Mouse (Mus musculus) kidney, postnatal 4 days (tissue): ENCODE data around the gene Dnajb14.
"Not testable (repeated sequence)": the region's sequence is repeated elsewhere in the genome, so short reads cannot be mapped to it uniquely, and the experiment has no call there.

Experiments used
- DNase-seq, 2 experiments: peaks; one replicate each; pipeline ENCODE4 v3.0.0; 2021; ENCODE audit warnings: mixed read lengths in 2 of 2

The Dnajb14 gene

DNA sequence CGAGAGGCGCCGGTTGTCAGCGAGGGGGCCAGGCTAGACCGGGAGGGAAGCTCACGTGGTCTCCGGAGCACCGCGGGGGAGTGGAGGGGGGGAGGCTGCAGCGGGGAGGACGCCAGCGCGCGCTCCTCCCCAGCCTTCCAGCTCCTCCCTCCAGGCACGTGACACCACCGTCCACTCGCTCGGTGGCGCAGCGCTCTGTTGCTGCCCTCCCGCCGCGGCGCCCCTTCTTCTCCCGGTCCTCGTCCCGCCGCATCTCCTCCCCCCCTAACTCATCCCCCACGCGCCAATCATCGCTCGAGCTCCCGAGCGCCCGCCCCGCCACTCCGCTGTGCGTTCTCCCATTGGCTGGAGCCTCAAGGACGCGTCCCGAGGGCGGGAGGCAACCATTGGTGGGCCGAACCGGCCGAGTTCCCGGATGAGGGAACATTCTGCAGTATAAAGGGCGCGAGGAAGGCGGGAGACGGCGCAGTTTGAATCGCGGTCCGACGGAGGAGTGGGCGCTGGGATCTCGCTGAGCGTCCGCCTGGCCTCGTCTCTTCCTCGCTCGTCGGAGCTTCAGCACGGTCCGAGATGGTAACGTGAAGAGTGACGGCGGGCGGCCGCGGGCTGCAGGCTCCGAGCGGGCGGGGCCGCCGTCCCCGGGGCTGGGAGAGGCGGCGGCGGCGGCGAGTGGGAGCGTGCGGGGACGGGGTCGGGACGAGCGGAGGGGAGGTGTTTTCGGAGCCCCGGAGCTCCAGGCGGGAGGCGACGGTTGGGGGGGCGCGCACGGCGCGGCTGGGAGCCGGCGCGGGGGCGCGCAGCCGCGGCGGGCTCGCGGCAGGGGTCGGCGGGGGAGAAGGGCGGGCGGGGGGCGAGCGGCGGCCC is 3.1 kb upstream of the Dnajb14 start, which contains the start of gene H2afz:
H2afz (plus strand) TSS at position 364 of the 864 bp plus-strand sequence.
- DNase-seq: peak; percentile 98 to 99

DNA sequence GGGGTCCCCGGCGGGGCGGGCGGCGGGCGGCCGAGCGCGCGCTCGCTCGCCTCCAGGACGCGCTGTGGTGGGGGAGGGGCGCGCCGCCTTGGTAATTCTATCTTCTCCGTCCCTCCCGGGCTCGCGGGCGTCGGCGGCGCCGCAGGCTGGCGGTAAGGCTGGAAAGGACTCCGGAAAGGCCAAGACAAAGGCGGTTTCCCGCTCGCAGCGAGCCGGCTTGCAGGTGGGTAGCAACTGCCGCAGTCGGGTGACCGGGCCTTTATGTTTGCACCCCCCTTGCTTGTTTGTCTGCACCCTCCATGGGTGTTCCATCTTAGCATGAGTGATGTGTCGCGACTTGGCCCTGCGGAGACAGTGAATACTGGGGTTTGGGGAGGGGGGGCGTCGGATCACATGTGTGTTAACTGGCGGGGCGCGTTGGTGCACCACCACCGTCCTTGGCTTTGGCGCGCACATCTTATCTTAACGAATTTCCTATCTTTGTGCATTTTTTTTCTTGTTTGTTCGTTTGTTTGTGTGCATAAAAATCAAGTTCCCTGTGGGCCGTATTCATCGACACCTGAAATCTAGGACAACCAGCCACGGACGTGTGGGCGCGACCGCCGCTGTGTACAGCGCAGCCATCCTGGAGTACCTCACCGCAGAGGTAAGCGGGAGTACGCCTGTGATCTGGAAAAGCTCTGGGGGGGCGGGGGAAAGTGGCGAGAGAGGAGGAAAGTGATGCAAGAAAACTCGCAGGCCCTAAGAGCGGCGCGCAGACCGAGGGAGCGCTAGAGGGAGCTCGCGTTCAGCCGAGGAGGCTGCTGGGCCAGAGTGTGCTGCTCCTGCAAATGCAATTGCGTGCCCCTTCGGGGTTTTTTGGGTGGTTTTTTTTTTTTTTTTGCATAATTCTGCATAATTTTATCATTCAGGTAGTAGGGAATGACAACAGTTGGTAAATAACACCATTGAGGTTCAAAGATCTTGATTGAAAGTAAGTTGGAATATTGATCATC is 2.2 kb upstream of the Dnajb14 start:
- DNase-seq: peak; percentile 95

DNA sequence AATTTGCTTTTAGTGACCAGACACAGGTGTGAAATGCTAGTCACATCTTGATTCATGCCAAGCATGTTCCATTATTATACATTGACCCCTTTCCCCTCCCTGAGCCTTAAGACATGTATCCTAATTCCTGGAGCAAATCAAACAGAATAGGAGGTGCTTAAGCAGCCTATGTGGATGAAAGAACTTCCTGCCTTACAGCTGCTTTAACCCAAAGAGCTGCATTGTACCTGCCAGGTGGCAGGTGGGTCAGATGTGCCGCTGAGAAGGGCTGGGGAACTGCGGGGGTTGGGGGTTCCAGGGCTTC is 390 bp upstream of the Dnajb14 start:
- DNase-seq: no peak

DNA sequence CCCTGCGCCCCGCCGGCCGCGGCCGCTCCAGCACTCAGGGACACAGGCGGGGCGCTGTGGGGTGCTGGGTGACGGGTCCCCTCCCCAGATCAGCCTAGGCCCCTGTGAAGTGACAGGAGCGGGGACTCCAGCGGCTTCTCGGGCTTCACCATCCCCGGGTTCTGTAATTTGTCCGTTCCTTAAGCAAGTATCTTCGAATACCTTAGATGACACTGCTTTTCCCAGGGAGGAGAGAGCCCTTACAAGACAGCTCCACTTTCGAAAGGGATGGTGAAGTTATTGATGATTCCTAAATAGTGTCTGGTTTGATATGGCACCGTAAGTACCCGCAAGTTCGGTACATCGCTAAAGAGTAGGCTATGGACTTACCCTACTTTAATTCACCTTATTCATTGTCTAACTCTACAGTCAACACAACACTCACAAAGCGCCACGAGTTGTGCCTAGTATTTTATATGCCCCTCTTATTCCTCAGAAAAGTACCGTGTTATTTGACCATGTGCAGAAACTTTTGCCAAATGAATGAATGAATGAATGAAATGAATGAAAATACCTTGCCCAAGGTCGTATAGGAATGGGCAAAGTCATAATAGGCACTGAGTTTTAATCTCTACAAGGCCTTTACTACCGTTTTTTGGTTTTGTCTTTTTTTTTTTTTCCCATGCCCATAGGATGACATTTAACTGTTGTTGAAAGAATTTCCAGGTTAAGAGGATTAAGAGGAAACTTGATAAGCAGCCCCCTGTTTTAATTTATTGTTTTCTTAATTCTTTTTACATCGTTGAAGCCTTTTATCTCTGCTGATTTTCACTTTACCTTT is 829 bp downstream of the Dnajb14 start:
- DNase-seq: no peak

DNA sequence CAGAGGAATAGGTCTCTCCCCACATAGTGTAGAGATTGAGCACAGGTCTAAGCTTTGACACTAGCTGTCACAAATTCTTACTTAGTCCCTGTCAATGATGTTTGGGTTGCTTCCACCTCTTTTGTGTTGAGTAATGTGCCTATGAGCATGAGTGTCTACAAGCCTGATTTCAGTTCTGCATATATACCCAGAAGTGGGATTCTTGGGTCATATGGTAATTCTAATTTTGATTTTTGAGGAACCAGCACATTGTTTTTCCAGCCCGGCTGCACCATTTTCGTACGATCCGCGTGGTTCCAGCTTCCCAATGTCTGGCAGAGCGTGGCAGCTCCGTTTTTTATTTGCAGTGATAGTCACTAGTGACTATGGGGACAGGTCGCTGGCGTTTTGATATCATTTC is 1.9 kb downstream of the Dnajb14 start:
- no peak for DNase-seq

DNA sequence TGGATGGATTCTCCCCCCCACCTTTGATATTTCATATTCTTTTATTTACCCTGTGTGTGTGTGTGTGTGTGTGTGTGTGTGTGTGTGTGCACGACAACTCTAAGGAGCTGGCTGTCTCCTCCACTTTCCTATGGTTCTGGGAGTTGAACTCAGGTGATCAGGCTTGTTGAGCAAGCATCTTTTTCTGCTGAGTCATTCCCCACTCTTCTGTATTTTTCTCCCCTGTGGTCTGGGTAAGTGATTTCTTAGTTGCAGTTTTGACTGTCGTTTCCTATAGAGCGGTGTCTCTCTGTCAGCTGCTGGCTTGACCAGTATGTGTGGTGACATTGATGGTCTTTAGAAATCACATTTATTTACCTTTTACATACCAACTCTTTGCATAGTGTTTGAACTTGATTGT is 11.8 kb downstream of the Dnajb14 start:
- DNase-seq: no peak

DNA sequence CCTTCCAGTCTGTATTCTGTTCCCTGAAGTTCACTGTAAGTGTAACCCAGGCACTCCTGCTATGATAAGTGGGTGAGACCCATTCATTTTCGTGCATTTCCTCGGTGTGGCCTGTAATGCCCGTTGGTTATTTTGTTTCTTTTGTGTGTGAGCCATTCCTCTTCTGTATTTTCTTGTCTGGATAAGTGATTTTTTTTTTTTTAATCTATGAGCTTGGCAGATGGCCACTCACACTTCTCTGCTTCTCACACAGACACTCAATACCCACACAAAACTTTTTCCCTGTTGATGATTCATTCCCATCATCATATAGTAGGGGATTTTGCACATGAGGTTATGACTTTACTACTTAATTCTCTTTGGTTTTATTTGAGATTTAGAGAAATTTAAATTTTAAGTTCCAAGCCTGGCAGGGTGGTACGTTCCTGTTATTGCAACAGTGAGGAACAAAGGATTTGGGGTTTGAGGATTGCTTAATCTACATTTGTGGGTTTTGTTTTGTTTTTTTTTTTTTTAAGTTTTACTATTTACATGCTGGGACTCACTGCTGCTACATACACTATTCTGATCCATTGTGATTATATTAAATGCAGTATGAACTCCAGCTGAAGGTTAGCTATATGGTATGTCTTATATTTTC is 12.8 kb downstream of the Dnajb14 start:
- no peak for DNase-seq

DNA sequence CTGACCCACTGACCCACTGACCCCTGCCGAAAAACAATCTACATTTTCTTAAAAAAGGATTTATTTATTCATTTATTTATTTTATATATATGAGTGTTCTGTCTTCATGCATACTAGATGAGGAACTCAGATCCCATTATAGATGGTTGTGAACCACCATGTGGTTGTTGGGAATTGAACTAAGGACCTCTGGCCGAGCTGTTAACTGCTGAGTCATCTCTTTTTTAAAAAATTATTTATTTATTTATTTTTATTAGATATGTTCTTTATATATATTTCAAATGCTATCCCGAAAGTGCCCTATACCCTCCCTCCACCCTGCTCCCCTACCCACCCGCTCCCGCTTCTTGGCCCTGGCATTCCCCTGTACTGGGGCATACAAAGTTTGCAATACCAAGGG is 13.6 kb downstream of the Dnajb14 start:
- no peak for DNase-seq

DNA sequence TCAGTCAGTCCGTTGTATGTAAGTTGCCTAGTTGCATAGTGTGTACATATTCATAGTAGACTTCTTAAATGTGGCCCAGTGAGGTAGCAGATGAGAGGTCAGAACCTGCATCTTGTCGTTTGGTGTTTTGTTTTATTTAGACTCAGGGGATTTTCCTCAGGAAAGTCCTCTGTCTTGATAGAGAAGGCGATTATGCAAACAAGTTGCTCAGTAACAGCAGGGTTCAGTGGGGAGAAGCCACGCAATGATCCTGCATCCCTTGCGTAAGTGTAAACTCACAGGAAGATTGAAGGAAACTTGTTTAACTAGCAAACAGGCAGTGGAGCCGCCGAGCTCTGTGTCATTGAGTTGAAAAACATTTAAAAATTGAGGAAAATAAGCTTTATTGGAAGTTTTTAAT is 20.5 kb downstream of the Dnajb14 start:
- DNase-seq: no peak

DNA sequence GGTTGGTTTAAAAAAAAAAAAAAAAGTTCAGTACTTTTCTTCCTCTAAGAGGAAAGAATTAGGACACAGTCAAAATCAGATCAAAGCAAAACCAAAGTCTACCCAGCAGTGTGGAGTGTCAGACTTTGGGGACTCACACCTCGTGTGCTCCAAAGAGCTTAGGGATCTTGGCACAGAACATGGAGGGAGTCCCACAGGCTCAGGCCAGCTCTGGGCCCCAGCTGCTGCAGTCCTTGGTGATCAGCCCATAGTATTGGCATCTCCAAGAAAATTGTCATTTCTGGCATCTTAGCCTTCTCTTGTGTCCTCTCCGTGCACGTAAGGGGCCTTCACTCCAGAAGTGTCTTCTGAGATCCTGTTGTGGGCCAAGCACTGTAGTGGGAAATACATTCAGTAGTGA is 23.6 kb downstream of the Dnajb14 start:
- no peak for DNase-seq

DNA sequence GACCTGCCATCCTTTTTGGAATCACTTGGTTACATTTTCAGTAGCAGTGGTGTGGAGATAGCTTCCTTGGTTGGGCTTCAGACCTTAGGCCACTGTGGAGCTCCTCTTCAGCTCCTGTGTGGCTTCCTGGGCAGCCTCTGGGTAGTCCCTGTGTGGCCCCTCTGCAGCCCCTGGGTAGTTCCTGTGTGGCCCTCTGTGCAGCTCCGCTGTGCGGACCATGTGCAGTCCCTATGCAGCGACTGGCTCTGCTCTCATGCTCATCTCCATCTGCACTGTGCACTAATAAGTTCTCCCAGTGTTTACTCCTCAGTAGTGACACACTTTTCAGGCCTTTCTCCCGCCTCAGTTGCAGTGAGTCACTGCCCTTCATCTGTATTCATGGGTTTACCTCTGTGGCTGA is 24.6 kb downstream of the Dnajb14 start:
- no peak for DNase-seq

DNA sequence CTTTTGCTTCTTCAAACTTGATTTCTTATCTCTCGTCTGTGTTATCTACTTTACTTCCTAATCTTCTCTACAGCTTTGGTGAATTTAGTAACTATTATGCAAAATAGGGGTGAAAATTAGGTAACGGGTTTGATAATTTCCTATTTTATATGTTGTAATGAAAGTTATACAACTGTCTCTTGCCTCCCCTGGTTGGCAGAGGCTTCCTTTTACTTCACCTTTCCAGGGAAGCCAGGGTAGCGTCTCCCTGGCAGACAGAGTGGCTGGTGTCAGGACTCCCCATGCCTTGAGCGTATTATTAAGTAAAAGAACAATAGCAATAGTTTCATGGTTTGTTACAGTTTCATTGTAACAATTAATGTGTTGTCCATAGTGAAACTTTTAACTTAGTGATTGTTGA is 26.3 kb downstream of the Dnajb14 start:
- no peak for DNase-seq

DNA sequence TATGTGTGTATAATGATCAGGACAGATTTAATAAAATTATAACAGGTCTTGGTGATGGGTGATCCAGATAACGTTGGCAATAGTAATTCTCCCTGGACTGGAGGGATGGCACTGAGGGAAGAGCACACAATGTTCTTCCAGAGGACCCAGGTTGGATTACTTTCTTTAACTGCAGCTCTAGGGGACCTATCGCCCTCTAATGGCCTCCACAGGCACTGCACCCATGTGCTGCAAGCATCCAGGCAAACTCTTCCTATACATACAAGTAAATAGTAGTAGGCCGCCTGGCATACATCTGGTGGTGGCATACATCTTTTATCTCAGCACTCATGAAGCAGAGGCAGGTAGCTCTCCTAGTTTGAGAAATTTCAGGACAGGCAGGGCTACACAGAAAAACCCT is 27.7 kb downstream of the Dnajb14 start:
- peak; percentile 13 to 17 for DNase-seq

DNA sequence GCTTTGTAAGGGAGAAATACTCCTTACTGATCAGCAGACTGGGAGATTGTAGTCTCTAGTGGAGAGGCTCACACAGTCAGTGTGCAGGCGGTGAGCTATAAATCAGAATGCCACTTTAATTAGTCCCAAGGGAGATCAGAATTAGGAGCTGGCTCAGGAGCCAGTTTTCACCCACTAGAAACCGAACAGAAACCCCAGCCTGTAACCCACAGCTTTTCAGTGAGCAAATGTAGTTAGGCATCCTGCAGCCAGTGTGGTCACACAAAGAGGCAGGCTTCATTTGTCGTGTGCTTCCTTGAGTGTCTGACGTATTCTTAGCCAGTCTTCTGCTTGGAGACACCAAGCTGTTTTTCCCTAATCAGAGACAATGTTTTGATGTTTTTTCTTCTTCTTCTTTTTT is 28.9 kb downstream of the Dnajb14 start:
- DNase-seq: no peak

DNA sequence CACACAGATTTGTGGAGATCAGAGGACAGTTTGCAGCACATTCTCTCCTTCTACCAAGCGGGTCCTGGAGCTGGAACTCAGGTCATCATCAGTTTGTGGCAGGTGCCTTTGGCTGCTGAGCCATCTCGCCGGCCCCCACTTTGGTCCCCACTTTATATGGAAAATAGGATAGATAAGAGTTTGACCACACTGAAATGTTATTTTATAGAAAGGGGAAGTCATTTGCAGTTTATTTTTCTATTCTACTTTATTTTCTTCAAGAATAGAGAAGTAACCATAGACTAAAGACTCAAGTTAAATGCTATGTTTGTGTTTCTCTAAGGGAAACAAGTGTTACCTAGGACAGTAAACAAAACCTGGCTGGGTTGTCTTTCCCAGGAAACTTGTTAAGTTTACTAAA is 29.4 kb downstream of the Dnajb14 start:
- DNase-seq: no peak

DNA sequence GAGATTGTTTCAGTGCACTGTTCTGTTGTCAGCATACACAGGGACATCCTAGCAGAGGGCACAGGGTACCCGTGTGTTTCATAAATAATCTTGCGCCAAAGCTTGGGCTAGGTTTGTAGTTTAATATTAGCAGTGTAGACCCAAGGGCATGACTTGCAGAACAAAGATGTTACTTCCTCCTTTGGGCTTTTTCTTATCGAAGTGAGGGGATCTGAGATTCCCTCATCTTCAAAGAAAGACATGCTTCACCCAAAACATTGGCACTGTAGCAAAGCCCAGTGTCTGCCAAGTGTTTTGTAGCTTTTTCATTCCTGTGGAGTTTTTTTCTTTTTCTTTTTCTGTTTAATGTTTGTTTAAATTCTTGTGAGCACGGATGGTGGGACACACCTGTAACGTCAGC is 30.2 kb downstream of the Dnajb14 start:
- DNase-seq: no peak

DNA sequence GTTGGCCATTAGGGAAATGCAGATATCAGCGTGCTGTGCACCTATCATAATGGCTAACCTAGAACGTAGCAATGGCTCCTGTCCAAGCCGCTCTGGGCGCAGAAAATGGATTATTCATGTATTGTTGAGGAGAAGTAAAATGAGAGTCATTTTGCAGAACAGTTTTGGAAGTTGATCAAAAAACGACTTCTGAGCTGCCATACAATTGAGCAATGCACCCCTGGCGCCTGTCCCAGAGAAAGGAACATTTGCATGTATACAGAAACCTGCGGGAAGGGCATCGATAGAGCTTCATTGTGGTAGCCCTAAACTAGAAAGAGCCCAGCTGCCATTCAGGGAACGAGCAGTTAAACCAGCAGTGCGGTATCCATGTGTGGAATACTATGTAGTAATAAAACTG is 32.7 kb downstream of the Dnajb14 start:
- DNase-seq: no peak

DNA sequence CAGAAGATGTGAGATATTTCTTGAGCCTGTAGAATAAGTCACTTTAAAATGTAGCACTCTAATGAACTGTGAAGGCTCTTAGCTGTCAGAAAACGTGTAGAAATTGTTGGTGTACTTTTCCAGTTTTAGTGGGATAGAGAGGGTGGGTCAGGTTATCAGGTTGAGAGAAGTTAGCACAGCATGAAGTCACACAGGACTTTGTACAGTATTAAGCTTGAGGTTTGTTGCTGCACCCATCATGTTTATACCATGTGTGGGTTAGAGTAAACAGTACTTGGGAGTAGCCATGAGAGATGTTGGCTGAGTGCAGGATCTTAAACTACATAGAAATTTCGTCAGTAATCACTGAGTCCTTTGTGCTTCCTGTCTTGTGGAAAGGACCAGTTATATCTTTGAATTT is 45.6 kb downstream of the Dnajb14 start:
- no peak for DNase-seq

DNA sequence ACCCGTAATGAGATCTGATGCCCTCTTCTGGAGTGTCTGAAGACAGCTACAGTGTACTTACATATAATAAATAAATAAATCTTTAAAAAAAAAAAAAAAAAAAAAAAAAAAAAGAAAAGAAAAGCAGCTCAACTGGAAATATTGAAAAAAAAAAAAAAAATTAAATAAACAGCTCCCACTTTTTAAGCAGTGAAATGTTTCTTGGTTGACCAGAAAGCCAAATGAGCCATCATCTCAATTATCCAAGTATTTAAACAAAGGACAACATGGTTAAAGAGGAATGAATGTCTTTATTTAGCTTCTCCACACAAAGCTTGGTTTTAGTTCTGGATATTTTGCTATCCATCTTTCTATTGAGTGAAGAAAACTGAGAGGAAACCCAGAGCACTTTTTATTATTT is 47.1 kb downstream of the Dnajb14 start:
- not testable (repeated sequence) for DNase-seq

DNA sequence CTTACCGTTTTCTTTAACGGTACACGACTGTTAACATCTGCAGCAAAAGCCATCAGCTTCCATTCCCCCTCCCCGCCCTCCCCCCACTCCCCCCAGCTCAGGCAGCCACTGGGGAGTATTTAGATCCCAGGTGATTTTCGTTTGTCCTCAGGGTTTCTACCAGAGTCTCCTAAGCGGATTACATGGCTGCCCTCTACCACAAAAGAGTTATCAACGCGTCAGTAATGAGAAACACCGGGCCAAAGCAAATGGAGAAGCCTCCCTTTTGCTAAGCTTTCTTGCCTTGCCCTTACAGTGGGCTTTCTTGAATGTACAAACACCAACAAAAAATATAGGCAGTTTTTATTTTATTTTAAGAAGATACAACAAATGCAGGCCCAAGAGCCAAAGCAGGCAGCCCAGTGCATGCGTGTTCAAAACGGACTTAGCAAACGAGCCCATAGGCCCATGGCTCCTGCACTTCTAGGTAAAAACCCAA is 50.3 kb downstream of the Dnajb14 start:
- peak in 1 of 2 experiments; percentile 12 for DNase-seq

DNA sequence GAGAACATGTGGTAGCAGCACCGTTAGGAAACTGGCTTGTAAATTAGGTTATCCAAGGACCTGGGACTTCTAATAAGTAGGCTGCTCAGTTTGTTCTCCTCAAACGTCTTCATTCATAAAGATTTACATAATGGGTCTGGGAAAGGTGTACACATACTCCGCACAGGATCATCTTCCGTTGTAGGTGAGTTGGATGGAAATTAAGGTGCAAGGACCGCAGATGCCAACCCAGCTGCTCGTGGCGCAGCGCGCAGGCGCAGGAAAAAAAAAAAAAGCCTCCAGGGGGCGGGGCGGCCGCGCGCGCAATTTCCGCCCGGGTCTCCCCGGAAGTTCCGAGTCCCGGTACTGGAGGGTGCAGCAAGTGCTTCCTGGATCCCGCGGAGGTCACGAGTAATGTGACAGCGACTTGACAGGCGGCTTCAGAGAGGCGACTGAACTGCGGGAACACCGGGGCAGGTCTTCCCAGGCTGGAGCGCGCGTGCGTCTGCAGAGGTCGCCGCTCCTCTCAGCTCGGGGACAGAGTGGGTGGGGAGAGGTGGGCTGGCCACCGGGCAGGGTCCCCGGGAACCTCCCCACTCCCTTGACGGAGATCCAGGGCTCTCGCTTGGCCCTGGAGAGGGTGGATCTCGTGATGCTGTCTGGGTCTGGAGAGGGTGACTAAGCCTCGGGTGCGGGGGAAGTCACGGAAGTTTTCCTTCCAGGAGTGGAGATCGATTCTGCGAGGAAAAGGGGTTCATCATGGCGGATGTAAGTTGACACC is 50.9 kb downstream of the Dnajb14 start, which contains the start of gene Lamtor3:
Lamtor3 (plus strand) TSS at position 335 of the 760 bp plus-strand sequence.
- DNase-seq: peak; percentile 90 to 94
